Mouse (Mus musculus): ENCODE results near the gene Rps6ka2.

Gene Rps6ka2

DNA sequence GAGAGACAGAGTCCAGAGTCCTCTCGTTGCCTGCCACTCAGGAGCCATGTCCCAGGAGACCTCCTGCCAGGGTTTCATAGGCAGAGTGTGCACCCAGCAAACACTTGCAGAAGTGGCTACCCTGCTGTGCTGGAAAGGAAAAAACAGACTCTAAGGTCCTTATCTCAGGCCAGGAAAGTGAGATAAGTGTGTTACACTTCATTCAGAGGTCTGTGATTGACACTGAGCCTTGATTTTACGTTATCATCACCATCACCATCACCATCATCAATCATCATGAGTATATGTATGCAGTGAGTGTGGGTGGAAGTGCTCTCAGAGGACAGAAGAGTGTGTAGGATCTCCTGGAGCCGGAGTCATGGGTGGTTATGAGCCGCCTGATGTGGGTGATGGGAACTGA lies 51.4 kb downstream of the Rps6ka2 start:
- no peak for DNase-seq

DNA sequence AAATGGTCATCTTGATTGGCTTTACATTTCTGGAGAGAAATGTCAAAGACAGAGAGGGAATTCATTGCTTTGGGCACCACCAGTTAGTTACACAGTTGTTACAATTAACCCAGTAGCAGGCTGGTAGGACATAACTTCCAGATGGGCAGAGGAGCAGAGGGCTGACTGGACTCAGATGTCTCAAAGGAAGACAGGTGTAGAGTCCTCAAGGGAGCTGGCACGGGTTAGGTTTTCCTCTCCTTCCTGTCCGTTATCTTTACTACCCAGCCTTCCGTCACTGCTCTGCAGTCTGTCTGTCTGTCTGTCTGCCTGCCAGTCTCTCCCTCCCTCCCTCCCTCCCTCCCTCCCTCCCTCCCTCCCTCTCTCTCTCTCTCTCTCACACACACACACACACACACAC lies 52.3 kb downstream of the Rps6ka2 start:
- no peak for DNase-seq

DNA sequence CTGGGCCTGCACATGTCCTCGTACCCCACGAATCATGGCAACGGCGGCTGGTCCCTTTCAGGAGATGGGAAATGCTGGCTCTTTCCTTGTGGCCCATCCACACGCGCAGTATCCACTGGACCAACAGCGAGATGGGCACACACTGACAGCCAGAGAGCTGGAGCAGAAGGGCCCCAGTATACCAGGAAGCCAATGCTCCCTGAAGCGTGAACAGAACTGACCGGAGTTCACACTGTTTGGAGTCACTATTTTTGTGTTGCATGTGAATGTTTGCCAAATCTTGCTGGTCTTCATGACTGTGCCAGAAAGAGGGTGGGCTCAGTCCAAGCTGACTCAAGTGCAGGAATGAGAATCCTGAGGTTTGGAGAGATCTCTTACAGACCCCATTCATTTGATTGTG lies 58.6 kb downstream of the Rps6ka2 start:
- peak; percentile 19 for DNase-seq

DNA sequence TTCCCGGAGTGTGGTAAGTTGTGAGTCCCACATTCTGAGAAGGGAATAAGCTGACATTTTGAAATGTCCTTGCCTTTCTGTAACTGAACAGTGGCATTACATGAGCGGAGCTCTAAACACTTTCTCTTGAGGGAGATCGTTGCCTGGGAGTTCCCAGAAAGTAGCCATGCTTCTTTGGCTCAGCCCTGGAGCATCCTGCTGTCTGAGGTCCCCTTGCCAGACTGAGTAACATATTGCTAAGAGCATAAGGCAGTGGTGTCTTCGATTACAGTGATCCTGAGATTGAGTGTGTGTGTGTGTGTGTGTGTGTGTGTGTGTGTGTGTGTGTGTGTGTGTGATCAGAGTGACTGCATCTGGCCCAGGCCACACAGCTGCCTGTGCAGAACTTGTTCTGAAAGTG lies 61.4 kb downstream of the Rps6ka2 start:
- DNase-seq: no peak

DNA sequence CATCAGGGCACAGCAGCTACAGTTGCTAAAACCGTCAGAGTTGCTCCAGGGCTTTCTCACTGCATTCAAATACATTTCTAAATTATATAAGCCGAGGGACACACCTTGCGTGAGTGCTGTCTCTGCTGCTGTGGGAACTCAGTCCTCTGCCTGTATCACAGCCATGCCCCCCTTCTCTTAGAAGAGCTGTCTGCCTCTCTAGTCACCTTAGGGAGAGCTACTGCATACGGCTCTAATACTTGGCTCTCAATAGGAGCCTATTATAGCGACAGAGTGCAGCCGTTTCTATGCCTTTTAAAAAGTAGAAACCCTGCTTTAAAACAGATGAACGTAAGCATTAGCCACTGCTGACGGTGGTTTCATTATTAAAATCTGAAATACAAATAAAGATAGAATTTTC lies 61.9 kb downstream of the Rps6ka2 start:
- no peak for DNase-seq

DNA sequence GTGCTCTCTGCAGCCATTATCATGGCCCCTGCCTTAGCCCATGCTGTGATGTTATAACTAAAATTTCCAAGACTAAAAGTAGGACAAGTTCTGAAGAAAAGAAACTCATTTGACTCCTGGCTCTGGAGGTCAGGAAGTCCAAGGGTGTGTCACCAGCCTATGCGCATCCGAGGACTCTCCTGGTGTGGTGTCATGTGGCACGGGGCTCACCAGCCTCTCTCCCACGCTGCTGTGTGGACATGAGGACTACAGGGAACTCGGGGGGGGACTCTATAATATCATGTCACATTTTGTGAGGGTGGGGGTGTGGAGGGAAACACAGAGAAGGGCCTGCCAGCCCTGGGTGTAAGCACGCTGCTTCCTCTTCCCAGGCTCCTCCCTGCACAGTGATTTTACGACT lies 62.5 kb downstream of the Rps6ka2 start:
- DNase-seq: no peak

DNA sequence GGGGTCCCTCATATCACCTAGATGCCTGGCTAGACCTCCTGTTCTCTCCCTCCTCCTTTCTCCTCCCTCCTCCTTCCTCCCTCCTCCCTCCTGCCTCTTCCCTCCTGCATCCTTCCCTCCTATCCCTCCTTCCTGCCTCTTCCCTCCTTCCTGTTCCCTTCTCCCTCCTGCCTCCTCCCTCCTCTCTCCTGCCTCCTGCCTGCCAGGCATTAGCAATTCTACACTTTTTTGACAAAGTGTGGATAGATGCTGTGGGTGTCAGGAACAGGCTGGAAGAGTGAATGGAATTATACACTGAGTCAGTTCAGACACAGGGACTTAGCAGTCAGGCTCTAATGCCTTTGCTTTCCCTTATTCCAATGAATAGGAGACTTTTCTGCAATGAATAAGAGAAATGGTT lies 63.3 kb downstream of the Rps6ka2 start:
- no peak for DNase-seq

DNA sequence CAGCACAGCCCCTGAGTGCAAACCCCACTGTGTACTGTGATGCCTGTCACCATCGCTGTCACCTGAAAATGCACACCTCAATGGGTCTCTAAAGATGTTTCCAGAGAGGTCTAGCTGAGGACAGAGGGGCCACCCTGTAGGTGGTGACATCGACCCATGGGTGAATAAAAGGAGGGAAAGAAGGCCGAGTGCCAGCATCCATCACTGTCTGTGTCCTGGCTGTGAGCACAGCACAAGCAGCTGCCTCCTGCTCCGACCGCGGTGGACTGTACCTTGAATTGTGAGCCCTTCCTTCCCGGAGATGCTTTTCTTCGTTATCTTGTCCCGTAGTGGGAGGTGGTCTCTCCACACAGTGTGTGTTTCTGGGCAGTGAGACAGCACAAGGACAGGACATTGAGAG lies 67.8 kb downstream of the Rps6ka2 start:
- DNase-seq: no peak

DNA sequence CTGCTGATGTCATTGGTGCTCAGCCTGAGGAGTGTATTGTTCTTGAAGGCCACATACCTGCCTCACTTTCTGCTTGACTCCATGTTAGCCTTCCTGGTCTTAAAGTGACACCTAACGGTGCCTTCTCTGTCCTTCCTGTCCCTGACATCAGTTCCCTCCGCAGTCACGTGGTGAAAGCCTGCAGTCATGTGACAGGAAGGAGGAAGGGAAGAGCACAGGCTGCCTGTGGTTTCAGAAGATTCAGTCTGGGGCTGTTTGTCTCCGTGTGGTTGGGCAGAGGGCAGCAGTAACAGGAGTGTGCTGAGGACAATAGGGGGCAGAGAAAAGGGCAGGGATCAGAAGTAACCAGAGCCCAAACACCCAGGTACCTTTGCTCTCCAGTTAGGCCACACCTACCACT lies 68.9 kb downstream of the Rps6ka2 start:
- no peak for DNase-seq

DNA sequence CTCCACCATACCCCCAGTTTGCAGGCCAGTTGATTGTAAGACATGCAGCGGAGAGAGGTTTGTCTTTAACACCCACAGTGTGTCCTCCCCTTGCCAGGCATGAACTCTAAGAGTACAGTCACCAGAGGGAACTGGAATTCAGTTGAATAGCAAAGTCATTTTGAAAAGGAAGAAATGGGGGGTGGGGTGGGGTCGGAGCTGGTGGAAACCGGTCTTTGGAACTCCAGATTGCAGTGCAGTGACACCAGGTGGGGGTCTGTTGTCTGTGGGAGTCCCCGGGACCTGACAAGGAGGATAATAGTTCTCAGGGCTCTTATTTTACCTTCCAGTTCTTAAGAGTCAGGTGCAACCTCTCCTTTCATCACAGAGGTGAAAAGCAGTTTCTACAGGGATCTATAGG lies 70.6 kb downstream of the Rps6ka2 start:
- DNase-seq: no peak

DNA sequence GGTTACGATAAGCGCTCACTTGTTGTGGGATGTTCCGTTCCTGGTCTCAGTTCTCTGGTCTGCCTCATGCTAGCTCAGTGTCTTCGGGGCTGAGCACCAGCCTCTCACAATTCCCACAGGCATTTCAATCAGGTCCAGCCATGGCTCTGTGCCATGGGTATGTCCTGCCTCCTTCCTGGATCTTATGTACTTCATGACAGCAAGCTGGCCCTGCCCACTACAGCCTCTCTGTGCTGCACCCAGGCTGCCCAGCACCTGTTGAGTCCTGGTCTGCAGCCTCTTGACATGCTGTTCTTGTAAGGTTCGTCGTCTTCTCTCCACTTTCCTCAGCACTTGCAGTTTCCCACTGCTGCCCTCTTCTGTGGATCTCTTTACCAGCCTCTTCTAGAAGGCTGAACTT lies 75.2 kb downstream of the Rps6ka2 start:
- DNase-seq: no peak

DNA sequence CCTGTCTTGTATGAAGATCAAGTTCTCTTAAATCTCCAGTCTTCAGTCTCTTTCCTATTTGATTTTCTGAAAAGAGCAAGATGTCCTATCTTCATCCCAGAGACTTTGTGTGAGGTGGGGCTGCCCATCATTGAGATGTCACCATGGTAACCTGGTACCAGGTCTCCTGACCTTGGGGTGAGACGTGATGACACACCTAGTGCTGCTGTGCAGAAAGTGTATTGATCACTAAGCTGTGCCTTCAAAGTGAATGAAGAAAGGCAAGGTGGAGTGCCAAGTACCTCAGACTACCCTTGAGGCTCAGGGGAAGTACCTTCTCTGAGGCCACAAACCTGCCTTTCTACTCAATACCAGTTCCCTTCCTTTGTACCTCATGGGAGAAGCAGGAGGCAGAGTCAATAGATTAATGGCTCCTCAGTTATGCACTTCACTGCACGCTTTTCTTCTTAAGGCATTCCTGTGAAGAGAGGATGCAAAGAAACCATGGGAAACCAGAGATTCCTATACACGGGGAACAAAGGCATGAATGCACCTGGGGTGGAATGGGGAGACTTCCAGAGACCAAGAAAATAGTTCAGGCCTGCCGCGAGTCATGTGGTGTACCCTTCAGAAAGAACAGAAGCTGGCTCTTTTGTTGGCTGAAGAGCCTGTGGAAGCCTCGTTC lies 77.1 kb downstream of the Rps6ka2 start:
- no peak for DNase-seq

DNA sequence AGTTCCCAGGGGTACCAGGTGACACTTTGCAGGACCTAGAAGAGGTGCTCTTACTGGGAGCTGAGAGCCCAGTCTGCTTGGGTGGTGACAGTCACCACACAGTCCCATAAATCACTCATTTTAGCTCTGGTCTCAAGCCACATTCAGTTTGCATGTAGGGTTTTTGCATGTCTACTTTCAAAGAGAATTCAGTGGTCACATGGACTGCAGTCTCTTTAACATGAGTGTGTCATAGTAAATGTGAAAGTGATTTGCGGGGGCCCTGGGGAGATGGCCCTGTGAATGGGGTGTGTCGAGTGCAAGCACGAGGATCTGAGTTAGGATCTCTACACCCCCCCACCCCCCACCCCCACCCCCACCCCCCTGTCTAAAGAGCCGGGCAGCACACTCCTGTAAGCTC lies 80.5 kb downstream of the Rps6ka2 start:
- no peak for DNase-seq

DNA sequence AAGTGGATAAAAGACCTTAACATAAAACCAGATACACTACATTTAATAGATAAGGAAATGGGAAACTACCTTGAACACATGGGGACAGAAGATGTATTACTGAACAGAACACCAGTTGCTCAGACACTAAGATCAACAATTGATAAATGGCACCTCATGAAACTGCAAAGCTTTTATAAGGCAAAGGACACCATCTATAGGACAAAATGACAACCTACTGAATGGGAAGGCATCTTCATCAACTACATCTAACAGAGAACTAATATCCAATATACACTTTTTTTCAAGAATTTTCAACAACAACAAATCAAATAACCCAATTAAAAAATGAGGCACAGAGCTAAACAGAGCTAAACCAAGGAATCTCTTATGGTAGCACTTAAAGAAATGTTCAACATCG lies 87.3 kb downstream of the Rps6ka2 start:
- no peak for DNase-seq

DNA sequence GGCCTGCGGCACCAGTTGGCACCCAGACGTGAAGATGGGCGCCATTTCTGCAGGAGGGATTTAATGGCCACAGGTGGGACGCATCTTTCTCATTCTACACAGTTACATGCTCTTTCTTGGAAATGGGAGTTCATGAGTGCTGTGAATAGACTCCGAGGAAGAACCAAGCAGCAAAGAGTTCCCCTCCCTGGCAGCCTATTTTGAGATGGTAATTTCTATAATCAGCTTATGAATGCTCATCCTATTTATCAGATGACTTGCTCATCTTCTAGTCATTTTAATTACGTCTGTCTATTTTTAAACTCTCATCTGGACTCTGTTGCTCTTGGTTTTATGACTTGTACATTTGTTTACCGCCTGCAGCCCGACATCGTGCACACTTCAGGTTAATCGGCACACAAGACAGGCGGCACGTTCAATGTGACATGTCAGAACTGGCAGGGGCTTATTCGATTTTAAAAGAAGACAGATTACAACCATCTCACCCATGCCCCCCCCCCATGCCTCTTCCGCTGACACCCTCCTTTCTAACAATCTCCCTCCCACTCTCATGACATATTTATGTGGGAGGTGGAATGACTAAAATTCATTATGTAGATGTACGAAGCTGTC lies 88.9 kb downstream of the Rps6ka2 start:
- DNase-seq: no peak

DNA sequence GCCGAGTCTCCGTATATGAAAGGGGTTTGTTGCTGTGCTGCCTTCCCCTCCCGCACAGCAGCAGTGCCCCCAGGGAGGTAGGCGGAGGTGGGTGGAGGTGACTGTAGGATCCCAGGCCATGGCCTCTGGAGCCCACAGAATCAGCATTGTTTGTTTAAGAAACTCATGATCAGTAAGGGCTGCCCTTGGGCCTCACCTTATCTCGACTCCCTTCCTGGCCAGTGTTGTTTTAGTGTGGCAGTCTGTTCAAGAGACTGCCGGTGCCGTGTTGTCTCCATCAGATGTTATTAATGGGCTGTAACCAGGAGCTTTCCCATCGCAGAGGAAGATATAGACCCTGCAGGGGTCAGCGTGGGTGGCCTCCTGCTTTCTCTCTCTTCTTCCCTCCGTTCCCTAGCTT lies 90.4 kb downstream of the Rps6ka2 start:
- no peak for DNase-seq

DNA sequence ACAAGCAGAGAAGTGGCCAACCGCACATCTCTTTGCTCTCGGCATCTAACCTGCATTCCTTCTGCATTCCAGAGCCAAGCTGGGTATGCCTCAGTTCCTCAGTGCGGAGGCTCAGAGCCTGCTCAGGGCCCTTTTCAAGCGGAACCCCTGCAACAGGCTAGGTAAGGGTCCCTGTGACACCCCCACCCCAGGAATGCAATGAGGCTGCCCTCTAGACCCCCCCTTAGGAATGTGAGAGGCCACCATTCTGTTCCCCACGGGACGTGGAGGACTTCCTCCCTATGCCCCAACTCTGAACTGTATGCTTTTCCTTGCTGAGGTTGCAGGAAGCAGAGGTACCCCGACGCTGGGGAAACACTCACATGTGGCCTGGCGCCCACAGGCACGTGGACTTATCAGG lies 92.1 kb downstream of the Rps6ka2 start:
- no peak for DNase-seq

DNA sequence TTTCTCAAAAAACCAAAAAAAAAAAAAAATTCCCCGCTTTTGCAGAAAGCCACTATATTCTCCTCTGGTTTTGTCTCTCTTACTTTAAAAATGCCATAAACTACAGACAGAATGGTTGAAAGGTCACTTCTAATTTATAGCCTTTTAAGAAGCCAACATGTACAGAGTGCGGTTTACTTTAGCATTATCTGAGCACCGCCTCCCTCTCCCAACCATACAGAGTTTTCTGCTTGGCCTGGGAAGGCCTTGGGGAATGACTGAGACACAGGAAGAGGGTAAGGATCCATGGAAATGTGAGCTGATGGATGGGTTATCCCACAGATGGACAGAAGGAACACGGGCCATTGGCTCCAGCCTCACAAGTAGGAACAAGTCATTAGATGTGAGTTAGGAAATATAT lies 92.7 kb downstream of the Rps6ka2 start:
- DNase-seq: no peak

DNA sequence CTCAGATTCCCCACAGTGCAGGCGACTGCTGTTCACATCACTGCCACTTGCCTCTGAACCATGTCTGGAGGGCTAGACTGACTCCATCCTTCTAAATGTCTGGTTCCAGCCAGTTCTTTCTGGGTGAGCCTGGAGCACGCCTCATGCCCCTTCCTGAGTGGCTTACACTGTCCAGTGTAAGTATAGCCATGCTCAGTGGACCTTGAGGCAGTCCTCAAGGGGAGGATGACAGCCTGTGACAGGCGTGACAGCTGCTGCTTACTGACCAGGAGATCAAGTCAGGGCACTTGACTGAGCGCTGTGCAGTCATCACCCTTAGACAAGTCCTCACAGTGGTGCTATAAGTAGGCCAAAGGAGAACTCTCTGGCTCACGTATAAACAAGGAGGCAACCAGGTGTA lies 94.7 kb downstream of the Rps6ka2 start:
- no peak for DNase-seq

DNA sequence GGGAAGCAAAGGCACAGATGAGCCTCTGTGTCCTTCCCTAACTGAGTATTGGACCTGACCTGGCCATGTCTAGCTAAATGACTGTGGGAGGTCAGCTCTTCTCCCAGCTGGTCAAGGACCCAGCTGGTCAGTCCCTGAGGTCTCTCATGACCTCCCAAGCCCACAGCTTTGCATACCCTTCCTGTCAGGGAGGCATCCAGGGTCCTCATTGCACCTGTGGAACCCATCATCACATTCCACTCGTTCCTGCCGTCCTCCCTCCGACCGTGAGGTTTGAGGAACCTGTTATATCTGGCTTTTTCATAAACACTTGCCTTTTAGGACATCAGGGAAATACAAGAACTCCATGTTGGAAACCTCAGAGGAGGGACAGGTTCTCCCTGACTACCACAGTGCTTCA lies 95.4 kb downstream of the Rps6ka2 start:
- DNase-seq: no peak

DNA sequence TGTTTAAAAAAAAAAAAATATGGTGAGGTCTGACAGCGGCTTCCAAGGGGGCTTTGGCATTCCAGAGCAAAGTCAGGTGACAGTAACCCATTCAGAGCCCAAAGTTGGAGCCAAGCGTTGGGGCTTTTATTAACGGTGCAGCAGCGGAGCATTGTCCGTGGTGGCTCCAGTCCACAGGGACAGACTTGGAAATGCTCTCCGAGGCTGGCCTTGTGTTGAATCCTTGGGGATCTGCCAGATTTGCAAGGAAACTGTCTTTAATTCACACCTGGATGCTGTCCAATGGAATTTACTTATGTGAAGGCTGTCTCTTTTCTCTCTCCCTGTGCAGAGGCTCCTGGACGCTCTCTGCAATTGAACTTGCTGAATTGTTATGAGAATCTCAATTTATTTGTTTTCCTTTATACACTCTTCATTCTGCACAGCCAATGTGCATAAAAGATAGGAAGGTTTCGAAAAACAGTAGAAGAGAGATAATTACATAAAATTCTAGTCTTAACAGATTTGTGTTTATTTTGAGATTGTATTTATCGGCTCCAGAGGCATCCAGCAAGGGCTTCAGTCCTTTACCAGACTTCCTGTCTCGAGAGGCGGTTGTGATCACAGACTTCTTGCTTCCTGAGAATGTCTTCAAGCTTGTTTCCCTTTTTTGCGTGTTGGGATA lies 95.9 kb downstream of the Rps6ka2 start:
- DNase-seq: no peak

DNA sequence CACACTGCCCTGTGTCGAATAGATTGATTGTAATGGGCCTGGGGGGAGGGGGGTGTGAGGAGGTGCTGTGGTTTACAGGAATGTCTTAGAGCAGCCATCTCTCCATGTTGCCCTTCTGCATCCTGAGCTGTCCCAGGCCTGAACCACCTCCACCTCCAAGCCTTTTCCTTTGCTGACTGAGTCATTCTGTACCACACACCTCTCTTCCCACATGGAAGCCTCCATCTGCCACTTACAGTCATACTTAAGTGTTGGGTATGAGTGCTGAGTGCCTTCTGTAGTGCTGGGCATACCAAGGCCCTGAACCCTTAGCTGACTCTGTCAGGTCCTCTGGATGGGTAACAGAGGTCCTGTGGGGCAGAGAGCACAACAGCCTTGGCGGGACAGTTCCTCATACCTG lies 97.9 kb downstream of the Rps6ka2 start:
- DNase-seq: no peak

DNA sequence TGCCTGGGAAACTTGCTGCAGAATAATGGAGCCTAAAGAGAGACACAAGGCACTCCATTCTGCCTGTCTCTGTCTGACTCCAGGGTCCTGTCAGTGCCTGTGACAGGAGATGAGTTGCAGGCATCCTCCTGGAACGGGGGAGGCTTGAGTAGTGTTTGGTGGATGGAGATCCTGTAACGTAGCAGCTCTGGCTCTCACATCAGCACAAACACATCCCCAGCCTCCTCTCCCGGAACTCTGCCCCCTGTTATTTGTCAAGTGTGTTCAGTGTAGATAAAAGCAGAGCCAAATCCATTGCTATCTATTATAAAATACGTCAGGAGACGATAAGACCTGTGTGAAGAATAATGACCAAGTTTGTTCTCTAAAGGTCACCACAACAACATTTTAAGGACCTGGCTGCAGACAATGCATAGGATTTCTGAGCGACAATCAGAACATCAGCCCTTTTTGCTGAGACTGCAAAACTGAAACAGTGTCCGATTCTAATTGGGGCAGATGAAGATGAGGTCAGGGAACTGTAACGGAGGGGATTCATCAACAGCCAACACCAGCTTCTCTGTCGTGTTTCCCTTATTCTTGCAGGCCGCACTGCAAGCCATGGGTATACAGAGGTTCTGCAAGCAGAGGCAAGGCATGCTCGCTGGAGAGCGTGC lies 99.4 kb downstream of the Rps6ka2 start:
- DNase-seq: no peak

DNA sequence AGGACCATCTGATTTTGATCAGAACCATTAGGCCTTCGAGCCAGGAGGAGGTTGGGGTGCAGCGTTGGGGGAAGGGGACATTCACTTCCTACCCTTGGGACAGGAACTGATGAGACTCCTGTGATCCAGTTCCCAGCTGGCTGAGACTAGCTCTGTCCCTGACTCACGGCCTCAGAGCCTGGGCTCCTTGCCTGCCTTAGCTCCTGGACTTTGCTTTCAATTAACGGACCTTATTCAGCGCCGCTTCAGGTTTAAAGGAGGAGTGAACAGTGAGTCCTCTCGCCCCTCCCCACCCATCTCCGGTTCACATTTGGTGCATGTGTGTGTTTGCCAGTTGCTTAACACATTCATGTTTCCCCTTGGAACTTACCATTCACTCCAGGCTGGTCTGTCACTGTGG lies 100.6 kb downstream of the Rps6ka2 start:
- no peak for DNase-seq

Data from cerebellum, adult 9-10 months (tissue).